8 mouse cellular contexts compared by ENCODE assay signal in the genomic region with DNA sequence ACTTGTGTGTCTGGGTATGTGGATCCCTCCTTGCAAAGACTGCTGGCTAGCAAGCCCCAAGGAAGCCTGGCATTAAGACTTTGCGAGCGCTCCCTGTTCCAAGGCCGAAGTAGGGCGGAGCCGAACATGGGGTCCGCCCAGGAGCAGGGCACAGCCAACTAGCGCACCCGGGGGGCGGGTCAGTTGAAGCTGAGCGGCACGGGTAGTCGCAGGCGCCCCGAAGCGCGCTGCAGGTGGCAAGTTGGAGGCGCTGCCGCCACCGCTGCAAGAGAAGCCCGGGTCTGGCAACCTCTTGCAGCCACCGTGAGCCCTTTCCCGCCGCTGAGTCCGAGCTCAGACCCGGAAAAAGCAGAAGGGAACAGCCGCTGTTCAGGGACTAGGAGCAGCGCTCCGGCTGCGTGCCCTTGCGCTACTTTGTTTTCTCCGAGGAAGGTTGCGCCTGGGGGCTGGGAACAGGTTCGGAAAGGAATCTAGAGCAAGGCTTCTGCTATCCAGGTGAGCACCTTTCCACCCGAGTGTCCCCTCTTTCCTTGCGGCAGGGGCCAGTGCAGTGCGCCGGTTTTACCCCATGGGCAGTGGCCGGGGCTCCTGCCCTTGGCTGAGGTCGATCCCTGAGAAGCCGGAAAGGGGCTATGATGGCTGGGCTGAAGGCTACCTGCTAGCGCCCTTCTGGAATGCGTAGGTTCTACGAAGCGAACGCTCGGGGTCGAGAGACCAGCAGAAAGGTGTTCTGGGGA. TPM values are rescaled to one million over a fixed set of nuclear protein-coding genes. Genes with fewer than 3 reads are reported as not detected.
DNase-seq lines count a peak whose midpoint lies in the region; ATAC-seq lines count a peak whose summit lies in the region.

Gene Epb41l3 (plus strand): TSS at position 183 of the 737 bp plus-strand sequence.

- WGBS in embryonic facial prominence, embryonic 15.5 days, result under 1% methylated on average over 47 of the region's 47 CpGs
- WGBS in midbrain, embryonic 10.5 days, result under 1% methylated on average over 47 of the region's 47 CpGs

- no peak within 1 kb of the TSS for H3K27ac ChIP-seq in embryonic facial prominence, embryonic 15.5 days (replicated peaks)
- H3K27ac ChIP-seq in midbrain, embryonic 10.5 days (replicated peaks), result peak within 1 kb of the TSS; percentile 58; the same call in 1 of the 2 replicates

- H3K4me1 ChIP-seq in embryonic facial prominence, embryonic 15.5 days, result peaks cover 19% of the 10 kb centered on the region; the same call in 1 of the 2 replicates
- H3K4me1 ChIP-seq in midbrain, embryonic 10.5 days, result peaks cover 23% of the 10 kb centered on the region

- H3K4me3 ChIP-seq in embryonic facial prominence, embryonic 15.5 days (replicated peaks), result peak within 1 kb of the TSS; percentile 53
- peak within 1 kb of the TSS; percentile 71 for H3K4me3 ChIP-seq in midbrain, embryonic 10.5 days

- intact Hi-C loops in left cerebral cortex, postnatal 4 days (cut with DNase I), result no loop called here

- H3K9me3 ChIP-seq in embryonic facial prominence, embryonic 15.5 days (replicated peaks), result no peaks in the 10 kb centered on the region
- no peaks in the 10 kb centered on the region for H3K9me3 ChIP-seq in midbrain, embryonic 10.5 days (replicated peaks)

- peaks cover 49% of the 10 kb centered on the region for H3K27me3 ChIP-seq in embryonic facial prominence, embryonic 15.5 days
- H3K27me3 ChIP-seq in midbrain, embryonic 10.5 days (ENCODE audit: low read depth, poor library complexity, severe bottlenecking), result peaks cover 61% of the 10 kb centered on the region

- ATAC-seq in embryonic facial prominence, embryonic 15.5 days (ENCODE audit: insufficient number of reproducible peaks, low FRiP score, low TSS enrichment, low read depth), result peak; percentile 92
- ATAC-seq in CD4-positive, CD25-positive, alpha-beta regulatory T cell, adult 4 months, result no peak

- H3K4me2 ChIP-seq in embryonic facial prominence, embryonic 15.5 days (replicated peaks), result peak within 1 kb of the TSS; percentile 99

- peak; percentile 32 for DNase-seq in c-Kit-positive CD71-negative TER-119-negative erythroid progenitor cells, embryonic 14.5 days (ENCODE audit: low read depth)
- peak; percentile 17 to 21 for DNase-seq in heart, adult 9 months (ENCODE audit: low spot score in 2 of 2)
- peak; percentile 86 to 88 for DNase-seq in kidney, adult 8-10 months
- DNase-seq in left cerebral cortex, postnatal 4 days, result peak; percentile 83
- peak; percentile 79 for DNase-seq in midbrain, embryonic 10.5 days (ENCODE audit: low spot score)
- DNase-seq in skeletal muscle tissue, adult 2 months (ENCODE audit: low read depth, low spot score), result peak; percentile 24

- 0 out of 2 replicates have a peak within 1 kb of the TSS, but pooled peaks have one; percentile 23 for H3K9ac ChIP-seq in embryonic facial prominence, embryonic 15.5 days

- H3K36me3 ChIP-seq in embryonic facial prominence, embryonic 15.5 days, result no peaks in the 10 kb centered on the region
- no peaks in the 10 kb centered on the region for H3K36me3 ChIP-seq in midbrain, embryonic 10.5 days

RNA-seq across cellular contexts. Expression of gene Epb41l3, which starts in this region (rescaled TPM):
- polyA plus RNA-seq in embryonic facial prominence, embryonic 15.5 days (2015; fragmentation: Nextera tagmentation; extraction: Ambion mirVana), result 118 and 125 TPM in 2 replicates
- 10 to 100 TPM; 80.3 to 94.5 TPM for total RNA-seq in left cerebral cortex, postnatal 4 days (2021)
- polyA plus RNA-seq in midbrain, embryonic 10.5 days (2016; fragmentation: Nextera tagmentation; extraction: Ambion mirVana), result 51.0 and 62.6 TPM in 2 replicates
- polyA plus RNA-seq in CD4-positive, CD25-positive, alpha-beta regulatory T cell, adult 4 months (2017; shearing (Covaris generic)), result under 1 TPM; 0.13 to 0.25 TPM

Comparison
In these comparisons a context has a peak if more than half of its experiments do, and no peak if none do; other contexts are left out.
1. RNA of gene Epb41l3 (polyA plus RNA-seq): 118 to 125 TPM in embryonic facial prominence, embryonic 15.5 days and 51.0 to 62.6 TPM in midbrain, embryonic 10.5 days; 0.13 to 0.25 TPM in CD4-positive, CD25-positive, alpha-beta regulatory T cell, adult 4 months; every median in the first group is over 10 times any median in the second.
2. DNase-seq: peak in every context shown above with its lines; median percentile 87 in kidney, adult 8-10 months; 83 in left cerebral cortex, postnatal 4 days; 79 in midbrain, embryonic 10.5 days; 32 in c-Kit-positive CD71-negative TER-119-negative erythroid progenitor cells, embryonic 14.5 days; 24 in skeletal muscle tissue, adult 2 months; 19 in heart, adult 9 months.